Mouse (Mus musculus) lung, postnatal 0 days (tissue): ENCODE data around the gene Slc10a4.

Source experiments
- CTCF ChIP-seq: IDR thresholded peaks from 2 replicates; pipeline ENCODE4 v1.5.1; 2016; ENCODE audit warnings: antibody characterized with exemption, mild to moderate bottlenecking
- EP300 ChIP-seq: IDR thresholded peaks from 2 replicates; pipeline ENCODE4 v1.6.1; 2016; ENCODE audit warnings: antibody characterized with exemption, mild to moderate bottlenecking, control low read depth

GRCm38 (mm10) chr5:73004046-73004445, 2.6 kb upstream of the Slc10a4 start:
- TF ChIP-seq CTCF (no peak), EP300 (no peak)
